Mouse (Mus musculus) testis, adult 10 weeks (tissue): ENCODE data around the gene Plcl1. TPM values are rescaled to one million over a fixed set of nuclear protein-coding genes. Genes with fewer than 3 reads are reported as not detected.

Experiments used
- polyA plus RNA-seq: library from polyadenylated mRNA; stranded (reverse); fragments of 350-450 nt; fragmentation: Illumina TruSeq; extraction: RNeasy Lipid Tissue Mini Kit (QIAGEN cat#74804); gene quantifications from one replicate; pipeline ENCODE4 v1.2.3, GENCODE M21; 2014; ENCODE audit warnings: low read depth, low replicate concordance

The Plcl1 gene
- 0.94 TPM for polyA plus RNA-seq

DNA sequence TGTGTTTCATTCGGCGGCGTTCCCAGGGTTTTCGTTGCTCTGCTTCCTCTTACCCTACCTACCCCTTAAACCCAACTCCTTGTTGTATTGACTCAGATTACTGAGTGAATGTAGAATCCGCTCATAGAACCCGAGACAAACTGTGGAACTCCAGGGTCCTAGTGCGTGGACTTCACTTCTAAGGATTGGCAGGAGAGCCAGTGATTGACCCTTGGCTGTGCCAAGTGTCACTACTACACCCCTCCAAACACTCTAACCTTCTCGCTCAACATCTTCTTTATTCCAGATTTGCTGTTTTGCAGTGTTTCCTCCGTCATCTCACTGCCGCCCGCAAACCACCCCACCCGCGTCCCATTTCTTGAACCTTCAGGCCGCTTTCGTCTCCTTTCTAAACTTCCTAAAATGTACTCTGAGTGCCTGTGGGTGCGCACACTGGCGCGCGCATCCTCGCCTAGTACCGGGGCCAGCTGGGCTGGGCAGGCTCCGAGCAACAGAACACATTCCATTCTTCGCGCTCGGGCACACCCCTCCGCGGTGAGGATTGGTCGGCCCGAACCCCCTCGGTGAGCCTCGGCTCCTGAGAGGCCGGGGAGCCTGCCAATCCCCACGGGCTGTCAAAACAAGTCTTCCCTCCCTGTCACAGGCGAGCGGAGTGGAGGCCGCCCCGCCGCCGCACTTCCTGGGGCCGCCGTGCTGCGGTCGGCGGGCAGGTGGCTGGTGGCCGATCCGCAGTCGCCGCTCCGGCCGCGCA, at the start of gene Plcl1:
Gene Plcl1 (plus strand): TSS at position 650 of the 751 bp plus-strand sequence.

DNA sequence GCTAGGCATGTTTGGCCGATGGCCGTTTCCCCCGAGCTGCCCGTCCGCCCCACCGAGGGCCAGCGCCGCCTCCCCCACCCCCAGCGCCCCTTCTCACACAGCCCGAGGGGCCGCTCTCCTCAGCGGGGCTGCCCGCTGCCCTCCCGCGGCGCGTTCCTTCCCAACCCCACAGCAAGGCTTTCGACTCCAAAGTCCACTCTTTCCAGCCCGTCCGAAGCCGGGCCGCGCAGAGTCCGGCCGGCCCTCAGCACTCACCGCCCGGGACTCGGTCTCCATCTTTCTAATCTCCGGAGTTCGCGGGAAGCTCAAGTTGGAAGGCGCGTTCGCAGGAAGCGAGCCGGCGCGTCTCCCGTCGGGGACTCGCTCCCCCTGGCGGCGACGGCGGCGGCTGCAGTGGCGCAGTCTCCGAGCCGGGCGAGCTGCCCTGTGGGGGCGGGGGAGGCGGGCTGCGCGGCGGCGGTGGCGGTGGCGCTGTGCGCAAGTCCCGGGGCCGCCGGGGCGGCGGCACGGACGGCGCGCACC, 42.6 kb upstream of the Plcl1 start, which contains the start of gene Boll:
Gene Boll (minus strand): TSS at position 426 of the 522 bp plus-strand sequence.

Other genes starting within 250 kb of the Plcl1 start
- 9.1 TPM for gene Rftn2, start 179.1 kb upstream of the Plcl1 start, polyA plus RNA-seq
- gene Mars2, start 168.7 kb upstream of the Plcl1 start, polyA plus RNA-seq, result 2.4 TPM
- 504 TPM for gene Boll, start 42.5 kb upstream of the Plcl1 start, polyA plus RNA-seq